Mouse (Mus musculus): ENCODE measurements around the gene Ccdc60.

DNA sequence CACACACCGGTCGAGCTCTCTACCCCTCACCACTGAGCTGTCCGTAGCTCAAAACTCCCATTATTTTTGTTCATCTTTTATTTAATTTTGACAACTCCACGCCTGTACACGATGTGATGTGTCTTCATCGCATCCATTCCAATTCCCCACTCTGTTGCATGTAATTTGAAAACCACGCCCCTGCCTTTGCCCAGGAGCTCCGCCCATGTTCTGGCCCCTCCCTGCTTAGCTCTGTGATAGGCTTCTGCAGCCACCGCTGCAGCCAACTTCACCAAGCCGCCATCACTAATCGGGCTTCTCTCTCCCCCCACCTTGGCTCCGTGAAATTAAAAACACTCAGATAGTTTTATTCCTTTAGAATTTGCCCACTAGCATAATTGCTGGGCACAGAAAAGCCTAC is 144.1 kb downstream of the Ccdc60 start:
- TF ChIP-seq POLR2A (IDR thresholded peaks at IDR 0.05; ENCODE audit: borderline replicate concordance, control insufficient read depth, low read depth, low read length) (no peak), CTCF (IDR thresholded peaks at IDR 0.05; ENCODE audit: control insufficient read depth, insufficient read depth, low read length) (no peak)
